Mouse (Mus musculus): Measurements from ENCODE around the gene Olfr303.
"Not testable (repeated sequence)": the region's sequence is repeated elsewhere in the genome, so short reads cannot be mapped to it uniquely, and the experiment has no call there.

Olfr303 gene

GRCm38 (mm10) chr7:86397689-86398088 is at the start of gene Olfr303:
Olfr303 (minus strand) TSS chr7:86397789.
- DNase-seq: no peak

GRCm38 (mm10) chr7:86403546-86403945 is 6.0 kb upstream of the Olfr303 start, which contains the start of gene Olfr301:
Olfr301 (plus strand) TSS chr7:86403846.
- DNase-seq: no peak

GRCm38 (mm10) chr7:86386558-86386957 is 11.0 kb downstream of the Olfr303 start, which contains the start of gene Olfr304:
Olfr304 (minus strand) TSS chr7:86386658.
- DNase-seq: no peak

- no peak for DNase-seq
Measured at GRCm38 (mm10) chr7:86385769-86386168, 11.8 kb downstream of the Olfr303 start.

- no peak for DNase-seq
Measured at GRCm38 (mm10) chr7:86366828-86367227, 30.8 kb downstream of the Olfr303 start, which contains the start of gene Olfr305. Olfr305 (minus strand) TSS chr7:86366928.

GRCm38 (mm10) chr7:86346296-86346695 is 51.3 kb downstream of the Olfr303 start:
- not testable (repeated sequence) for DNase-seq

- DNase-seq: no peak
Measured at GRCm38 (mm10) chr7:86344253-86344652, 53.3 kb downstream of the Olfr303 start.

- DNase-seq: no peak
Measured at GRCm38 (mm10) chr7:86342881-86343565, 54.6 kb downstream of the Olfr303 start.

All from thymus, adult 18-20 months (tissue).